Mouse (Mus musculus) intestine, postnatal 0 days (tissue): ENCODE measurements at regions not wholly inside any gene's neighbourhood (a gene's known extent, or its start where the extent isn't known, plus 50 kb on each side); places are given as distances from the start of the nearest gene placed in this dataset.

Experiments
- ATAC-seq: fragments of 200-750 bp; cut with Nextera tagmentation; 2 replicates; pipeline ENCODE4 v1.8.0; 2017; ENCODE audit warnings: mild to moderate bottlenecking, moderate TSS enrichment, moderate library complexity
- H3K27ac ChIP-seq: fragments of 300-500 bp; sonication (generic); 2 replicates; pipeline ENCODE4 v1.5.1; 2014; ENCODE audit warnings: mild to moderate bottlenecking, low read depth, low read length, moderate library complexity
- H3K27me3 ChIP-seq: fragments of 300-500 bp; sonication (generic); replicated peaks from 2 replicates; pipeline ENCODE4 v1.6.1; 2014; ENCODE audit warnings: low read length, mixed read lengths; ENCODE audit not compliant: control insufficient read depth, insufficient read depth
- H3K36me3 ChIP-seq: fragments of 300-500 bp; sonication (generic); 2 replicates; pipeline ENCODE4 v1.6.1; 2014; ENCODE audit warnings: mild to moderate bottlenecking, moderate library complexity; ENCODE audit not compliant: control insufficient read depth, insufficient read depth
- H3K4me1 ChIP-seq: fragments of 300-500 bp; sonication (generic); replicated peaks from 2 replicates; pipeline ENCODE4 v1.6.1; 2014; ENCODE audit warnings: antibody characterized with exemption, low read length, mixed read lengths; ENCODE audit not compliant: control insufficient read depth, insufficient read depth
- H3K4me2 ChIP-seq: fragments of 300-500 bp; sonication (generic); replicated peaks from 2 replicates; pipeline ENCODE4 v1.6.1; 2014; ENCODE audit warnings: low read depth, mild to moderate bottlenecking, moderate library complexity
- H3K4me3 ChIP-seq: fragments of 300-500 bp; sonication (generic); 2 replicates; pipeline ENCODE4 v1.5.1; 2014; ENCODE audit warnings: low read depth, low read length
- H3K9ac ChIP-seq: fragments of 300-500 bp; sonication (generic); 2 replicates; pipeline ENCODE4 v1.6.1; 2014; ENCODE audit warnings: mild to moderate bottlenecking, low read depth, low read length
- H3K9me3 ChIP-seq: fragments of 300-500 bp; sonication (generic); 2 replicates; pipeline ENCODE4 v1.6.1; 2016; ENCODE audit warnings: mixed run types; ENCODE audit not compliant: control insufficient read depth
- CTCF ChIP-seq: sonication (generic); IDR thresholded peaks from 2 replicates; pipeline ENCODE4 v1.5.1; 2016; ENCODE audit warnings: low read depth, mild to moderate bottlenecking, control low read depth, antibody characterized with exemption, moderate library complexity
- WGBS: fragments of 180-500 bp; shearing (Covaris S2); extraction: QIAGEN DNeasy Blood & Tissue Kit; methylation state at CpG from one replicate; pipeline ENCODE4 v1.1.7; 2014; 5-methylcytosine and 5-hydroxymethylcytosine counted together

- Histone ChIP-seq H3K27me3 (no peaks in the 10 kb centered on the region), H3K4me3 (no peak overlapping the region), H3K36me3 (no peaks in the 10 kb centered on the region), H3K4me2 (no peak overlapping the region), H3K9ac (no peak overlapping the region), H3K27ac (no peak overlapping the region), H3K9me3 (no peaks in the 10 kb centered on the region), H3K4me1 (no peaks in the 10 kb centered on the region)
- WGBS: 90% methylated on average over 2 of the region's 2 CpGs
- TF ChIP-seq CTCF: no peak
- no peak for ATAC-seq
These were observed 142.0 kb upstream of the Trim24 start for GRCm38 (mm10) chr6:37728621-37729020.

GRCm38 (mm10) chr6:37729165-37729564 is 141.4 kb upstream of the Trim24 start:
- TF ChIP-seq CTCF: no peak
- Histone ChIP-seq H3K27ac (no peak overlapping the region), H3K9me3 (no peaks in the 10 kb centered on the region), H3K4me3 (no peak overlapping the region), H3K4me2 (no peak overlapping the region), H3K27me3 (no peaks in the 10 kb centered on the region), H3K4me1 (no peaks in the 10 kb centered on the region), H3K9ac (no peak overlapping the region), H3K36me3 (no peaks in the 10 kb centered on the region)
- 100% methylated on average over 2 of the region's 2 CpGs for WGBS
- ATAC-seq: no peak

GRCm38 (mm10) chr6:37730500-37731239 is 139.9 kb upstream of the Trim24 start:
- H3K27ac ChIP-seq: no peak overlapping the region
- WGBS: 75% methylated on average over 8 of the region's 8 CpGs
- TF ChIP-seq CTCF: no peak
- no peaks in the 10 kb centered on the region for H3K27me3 ChIP-seq
- no peaks in the 10 kb centered on the region for H3K4me1 ChIP-seq
- H3K36me3 ChIP-seq: no peaks in the 10 kb centered on the region
- H3K4me2 ChIP-seq: no peak overlapping the region
- H3K9me3 ChIP-seq: no peaks in the 10 kb centered on the region
- ATAC-seq: no peak
- no peak overlapping the region for H3K4me3 ChIP-seq
- no peak overlapping the region for H3K9ac ChIP-seq

- Histone ChIP-seq H3K9ac (no peak overlapping the region), H3K27ac (no peak overlapping the region), H3K4me2 (0 out of 2 replicates have a peak overlapping the region, but pooled peaks have one; percentile 13), H3K27me3 (no peaks in the 10 kb centered on the region), H3K4me3 (no peak overlapping the region), H3K4me1 (no peaks in the 10 kb centered on the region), H3K36me3 (no peaks in the 10 kb centered on the region), H3K9me3 (no peaks in the 10 kb centered on the region)
- peak; percentile 83 for ATAC-seq
- no peak for TF ChIP-seq CTCF
- WGBS: 29% methylated on average over 10 of the region's 10 CpGs
These were observed 138.2 kb upstream of the Trim24 start for GRCm38 (mm10) chr6:37732385-37732784.

GRCm38 (mm10) chr6:37735288-37735961 is 135.2 kb upstream of the Trim24 start:
- no peak overlapping the region for H3K27ac ChIP-seq
- WGBS: 76% methylated on average over 4 of the region's 4 CpGs
- no peak for TF ChIP-seq CTCF
- no peak for ATAC-seq
- no peaks in the 10 kb centered on the region for H3K36me3 ChIP-seq
- no peak overlapping the region for H3K4me3 ChIP-seq
- H3K4me1 ChIP-seq: no peaks in the 10 kb centered on the region
- no peak overlapping the region for H3K4me2 ChIP-seq
- H3K9ac ChIP-seq: no peak overlapping the region
- H3K27me3 ChIP-seq: no peaks in the 10 kb centered on the region
- no peaks in the 10 kb centered on the region; the same call in 1 of the 2 replicates for H3K9me3 ChIP-seq

- H3K9me3 ChIP-seq: no peaks in the 10 kb centered on the region; the same call in 1 of the 2 replicates
- ATAC-seq: no peak
- no peaks in the 10 kb centered on the region for H3K4me1 ChIP-seq
- no peak overlapping the region for H3K4me2 ChIP-seq
- no peaks in the 10 kb centered on the region for H3K36me3 ChIP-seq
- H3K27me3 ChIP-seq: no peaks in the 10 kb centered on the region
- H3K9ac ChIP-seq: no peak overlapping the region
- H3K4me3 ChIP-seq: no peak overlapping the region
- H3K27ac ChIP-seq: no peak overlapping the region
- 82% methylated on average over 4 of the region's 4 CpGs for WGBS
- TF ChIP-seq CTCF: no peak
These were observed 134.7 kb upstream of the Trim24 start for GRCm38 (mm10) chr6:37735962-37736297.
